Mouse (Mus musculus): ENCODE measurements at regions not wholly inside any gene's neighbourhood (a gene's known extent, or its start where the extent isn't known, plus 50 kb on each side); places are given as distances from the start of the nearest gene placed in this dataset.

GRCm38 (mm10) chr12:7382455-7382854 lies 595.0 kb upstream of the Apob start:
- no peaks in the 10 kb centered on the region for H3K36me3 ChIP-seq (ENCODE audit: control insufficient read depth, insufficient read depth, low read length)
- TF ChIP-seq POLR2A (IDR thresholded peaks at IDR 0.05; ENCODE audit: control insufficient read depth, low read depth, low read length) (no peak), CTCF (IDR thresholded peaks at IDR 0.05; ENCODE audit: control insufficient read depth, insufficient read depth, insufficient replicate concordance, low read depth, low read length) (no peak)
- no peak overlapping the region for H3K4me3 ChIP-seq (ENCODE audit: control insufficient read depth, low read depth, low read length)
- no peaks in the 10 kb centered on the region for H3K27me3 ChIP-seq (ENCODE audit: control insufficient read depth, insufficient read depth, low read length)
- no peaks in the 10 kb centered on the region for H3K4me1 ChIP-seq (ENCODE audit: control insufficient read depth, insufficient read depth, low read length)
- no peak overlapping the region for H3K27ac ChIP-seq (ENCODE audit: control insufficient read depth, insufficient read depth, low read depth, low read length)

GRCm38 (mm10) chr12:7403800-7404199 lies 573.6 kb upstream of the Apob start:
- no peaks in the 10 kb centered on the region for H3K4me1 ChIP-seq (ENCODE audit: control insufficient read depth, insufficient read depth, low read length)
- H3K27me3 ChIP-seq (ENCODE audit: control insufficient read depth, insufficient read depth, low read length) = no peaks in the 10 kb centered on the region
- no peak overlapping the region for H3K4me3 ChIP-seq (ENCODE audit: control insufficient read depth, low read depth, low read length)
- no peak for TF ChIP-seq POLR2A (IDR thresholded peaks at IDR 0.05; ENCODE audit: control insufficient read depth, low read depth, low read length)
- TF ChIP-seq CTCF (IDR thresholded peaks at IDR 0.05; ENCODE audit: control insufficient read depth, insufficient read depth, insufficient replicate concordance, low read depth, low read length) = no peak
- H3K27ac ChIP-seq (ENCODE audit: control insufficient read depth, insufficient read depth, low read depth, low read length) = no peak overlapping the region
- H3K36me3 ChIP-seq (ENCODE audit: control insufficient read depth, insufficient read depth, low read length) = no peaks in the 10 kb centered on the region

- Histone ChIP-seq H3K36me3 (ENCODE audit: control insufficient read depth, insufficient read depth, low read length) (no peaks in the 10 kb centered on the region), H3K27me3 (ENCODE audit: control insufficient read depth, insufficient read depth, low read length) (no peaks in the 10 kb centered on the region), H3K27ac (ENCODE audit: control insufficient read depth, insufficient read depth, low read depth, low read length) (no peak overlapping the region), H3K4me3 (ENCODE audit: control insufficient read depth, low read depth, low read length) (no peak overlapping the region), H3K4me1 (ENCODE audit: control insufficient read depth, insufficient read depth, low read length) (no peaks in the 10 kb centered on the region)
- TF ChIP-seq CTCF (IDR thresholded peaks at IDR 0.05; ENCODE audit: control insufficient read depth, insufficient read depth, insufficient replicate concordance, low read depth, low read length) (no peak), POLR2A (IDR thresholded peaks at IDR 0.05; ENCODE audit: control insufficient read depth, low read depth, low read length) (no peak)
Measured at GRCm38 (mm10) chr12:7411810-7412209, 565.6 kb upstream of the Apob start.

GRCm38 (mm10) chr12:7420276-7420675 lies 557.2 kb upstream of the Apob start:
- Histone ChIP-seq H3K27ac (ENCODE audit: control insufficient read depth, insufficient read depth, low read depth, low read length) (no peak overlapping the region), H3K4me1 (ENCODE audit: control insufficient read depth, insufficient read depth, low read length) (no peaks in the 10 kb centered on the region), H3K4me3 (ENCODE audit: control insufficient read depth, low read depth, low read length) (no peak overlapping the region), H3K36me3 (ENCODE audit: control insufficient read depth, insufficient read depth, low read length) (no peaks in the 10 kb centered on the region), H3K27me3 (ENCODE audit: control insufficient read depth, insufficient read depth, low read length) (no peaks in the 10 kb centered on the region)
- no peak for TF ChIP-seq POLR2A (IDR thresholded peaks at IDR 0.05; ENCODE audit: control insufficient read depth, low read depth, low read length)
- no peak for TF ChIP-seq CTCF (IDR thresholded peaks at IDR 0.05; ENCODE audit: control insufficient read depth, insufficient read depth, insufficient replicate concordance, low read depth, low read length)

- Histone ChIP-seq H3K27me3 (ENCODE audit: control insufficient read depth, insufficient read depth, low read length) (no peaks in the 10 kb centered on the region), H3K36me3 (ENCODE audit: control insufficient read depth, insufficient read depth, low read length) (no peaks in the 10 kb centered on the region), H3K4me3 (ENCODE audit: control insufficient read depth, low read depth, low read length) (no peak overlapping the region), H3K27ac (ENCODE audit: control insufficient read depth, insufficient read depth, low read depth, low read length) (no peak overlapping the region), H3K4me1 (ENCODE audit: control insufficient read depth, insufficient read depth, low read length) (no peaks in the 10 kb centered on the region)
- no peak for TF ChIP-seq CTCF (IDR thresholded peaks at IDR 0.05; ENCODE audit: control insufficient read depth, insufficient read depth, insufficient replicate concordance, low read depth, low read length)
- no peak for TF ChIP-seq POLR2A (IDR thresholded peaks at IDR 0.05; ENCODE audit: control insufficient read depth, low read depth, low read length)
Measured at GRCm38 (mm10) chr12:7421826-7422540, 555.5 kb upstream of the Apob start.

- Histone ChIP-seq H3K27me3 (ENCODE audit: control insufficient read depth, insufficient read depth, low read length) (no peaks in the 10 kb centered on the region), H3K4me3 (ENCODE audit: control insufficient read depth, low read depth, low read length) (no peak overlapping the region), H3K27ac (ENCODE audit: control insufficient read depth, insufficient read depth, low read depth, low read length) (no peak overlapping the region), H3K4me1 (ENCODE audit: control insufficient read depth, insufficient read depth, low read length) (no peaks in the 10 kb centered on the region), H3K36me3 (ENCODE audit: control insufficient read depth, insufficient read depth, low read length) (no peaks in the 10 kb centered on the region)
- TF ChIP-seq CTCF (IDR thresholded peaks at IDR 0.05; ENCODE audit: control insufficient read depth, insufficient read depth, insufficient replicate concordance, low read depth, low read length) (no peak), POLR2A (IDR thresholded peaks at IDR 0.05; ENCODE audit: control insufficient read depth, low read depth, low read length) (no peak)
Measured at GRCm38 (mm10) chr12:7430981-7431380, 546.5 kb upstream of the Apob start.

GRCm38 (mm10) chr12:7445238-7445637 lies 532.2 kb upstream of the Apob start:
- H3K36me3 ChIP-seq (ENCODE audit: control insufficient read depth, insufficient read depth, low read length) = no peaks in the 10 kb centered on the region
- no peak overlapping the region for H3K4me3 ChIP-seq (ENCODE audit: control insufficient read depth, low read depth, low read length)
- TF ChIP-seq POLR2A (IDR thresholded peaks at IDR 0.05; ENCODE audit: control insufficient read depth, low read depth, low read length) (no peak), CTCF (IDR thresholded peaks at IDR 0.05; ENCODE audit: control insufficient read depth, insufficient read depth, insufficient replicate concordance, low read depth, low read length) (no peak)
- no peaks in the 10 kb centered on the region for H3K27me3 ChIP-seq (ENCODE audit: control insufficient read depth, insufficient read depth, low read length)
- H3K27ac ChIP-seq (ENCODE audit: control insufficient read depth, insufficient read depth, low read depth, low read length) = no peak overlapping the region
- no peaks in the 10 kb centered on the region for H3K4me1 ChIP-seq (ENCODE audit: control insufficient read depth, insufficient read depth, low read length)

All from testis, adult 2 months (tissue).